Mouse (Mus musculus) MEL (cell line): ENCODE measurements around the gene Ruvbl2.

Source experiments
- CTCF ChIP-seq, 3 experiments: IDR thresholded peaks in 2 of 3; conservative IDR thresholded peaks in 1 of 3; 2 replicates each; pipeline ENCODE4 v1.5.1; 2011 to 2012; ENCODE audit warnings: low read length in 3 of 3, low read depth in 2 of 3, mild to moderate bottlenecking in 2 of 3, improper control_type of control experiment in 1 of 3, inconsistent platforms in 1 of 3, mixed read lengths in 1 of 3, moderate library complexity in 1 of 3; ENCODE audit not compliant: control insufficient read depth in 1 of 3, insufficient read depth in 1 of 3, poor library complexity in 1 of 3, severe bottlenecking in 1 of 3
- POLR2A ChIP-seq, 2 experiments: IDR thresholded peaks; 2 replicates each; pipeline ENCODE4 v1.6.1; 2011 to 2012; ENCODE audit warnings: low read length in 2 of 2, mild to moderate bottlenecking in 2 of 2, control low read depth in 1 of 2, improper control_type of control experiment in 1 of 2, low read depth in 1 of 2, moderate library complexity in 1 of 2; ENCODE audit not compliant: control insufficient read depth in 1 of 2, insufficient read depth in 1 of 2, poor library complexity in 1 of 2
- ZNF384 ChIP-seq: IDR thresholded peaks from 2 replicates; pipeline ENCODE4 v1.6.1; 2012; ENCODE audit warnings: low read depth, mild to moderate bottlenecking, inconsistent platforms, low read length, improper control_type of control experiment

DNA sequence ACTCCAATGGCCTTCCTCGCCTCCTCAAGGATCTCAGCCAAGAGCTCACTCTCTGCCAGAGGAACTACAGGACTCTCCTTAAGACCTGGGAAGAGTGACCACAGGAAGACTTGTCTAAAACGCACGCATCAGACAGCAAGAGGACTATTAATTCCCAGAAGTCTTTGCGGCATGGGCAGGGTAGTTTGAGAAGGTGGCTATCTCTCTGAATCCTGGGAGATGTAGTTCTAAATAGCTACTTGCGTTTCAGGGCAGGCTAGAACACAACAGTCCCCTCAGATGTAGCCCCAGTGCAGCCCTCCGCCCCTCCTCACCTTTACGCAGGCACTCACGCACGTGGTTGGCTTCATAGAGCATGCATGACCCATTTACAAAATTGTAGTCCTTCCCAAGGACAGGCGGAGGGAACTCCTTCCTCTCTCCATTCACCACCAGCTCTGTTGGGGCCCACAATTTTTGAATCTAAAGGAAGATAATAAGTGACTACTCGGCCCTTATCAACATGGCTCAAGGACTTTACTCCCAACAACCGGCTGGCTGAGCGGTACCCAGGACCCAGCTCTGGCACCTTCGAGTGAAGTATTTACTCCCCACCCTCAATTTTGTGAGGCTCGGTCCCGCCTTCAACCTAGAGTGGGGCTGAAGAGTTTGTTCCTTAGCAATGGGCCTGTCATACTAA is 37.5 kb upstream of the Ruvbl2 start:
- TF ChIP-seq ZNF384 (0 out of 2 replicates have a peak, but pooled peaks have one; percentile 12), POLR2A (IDR thresholded peaks at IDR 0.05; ENCODE audit: control insufficient read depth in 1 of 2, insufficient read depth in 1 of 2, low read depth in 1 of 2, low read length in 2 of 2, poor library complexity in 1 of 2) (peak; percentile 59 to 88; a peak in 3 of 4 replicates), CTCF (IDR thresholded peaks at IDR 0.05 in 2 of 3, conservative IDR thresholded peaks at IDR 0.05 in 1 of 3; ENCODE audit: control insufficient read depth in 1 of 3, insufficient read depth in 1 of 3, low read depth in 2 of 3, low read length in 3 of 3, poor library complexity in 1 of 3, severe bottlenecking in 1 of 3) (no peak)
